In genomic region chr1:158147525-158147924, GRCm38 (mm10) we compare ENCODE assay signal across 10 mouse cellular contexts.
DNase-seq lines count a peak whose midpoint lies in the region; ATAC-seq and TF ChIP-seq lines count a peak whose summit lies in the region.
"Had no signal": no experiment of that assay in that cellular context is flagged by ENCODE, and none has a peak within 500 bp of the region (broad histone marks: within the 10 kb centered on the region; RNA-seq: fewer than 3 reads in every experiment).

No protein-coding gene starts in this region.

- no peaks in the 10 kb centered on the region for H3K9me3 ChIP-seq in forebrain, embryonic 15.5 days
- no peaks in the 10 kb centered on the region for H3K9me3 ChIP-seq in midbrain, postnatal 0 days (ENCODE audit: low read length)

- H3K36me3 ChIP-seq in forebrain, embryonic 15.5 days: no peaks in the 10 kb centered on the region
- no peaks in the 10 kb centered on the region for H3K36me3 ChIP-seq in midbrain, postnatal 0 days (ENCODE audit: insufficient read depth, low read length)

- H3K27me3 ChIP-seq in forebrain, embryonic 15.5 days: no peaks in the 10 kb centered on the region
- H3K27me3 ChIP-seq in midbrain, postnatal 0 days (ENCODE audit: insufficient read depth, low read length): no peaks in the 10 kb centered on the region

- intact Hi-C loops in left cerebral cortex, postnatal 36 days (cut with DNase I): no loop called here

- 0 out of 2 replicates have a peak, but pooled peaks have one; percentile 32 for ATAC-seq in forebrain, embryonic 15.5 days (replicated peaks)
- no peak for ATAC-seq in midbrain, postnatal 0 days (ENCODE audit: low FRiP score)

- H3K4me1 ChIP-seq in lung, adult 2 months (ENCODE audit: control insufficient read depth, insufficient read depth, low read length): no peaks in the 10 kb centered on the region
- H3K4me1 ChIP-seq in forebrain, embryonic 15.5 days: peaks cover 5% of the 10 kb centered on the region
- peaks cover 4% of the 10 kb centered on the region; the same call in 1 of the 2 replicates for H3K4me1 ChIP-seq in midbrain, postnatal 0 days (ENCODE audit: insufficient read depth, low read length)

- TF ChIP-seq CTCF in lung, adult 2 months (IDR thresholded peaks at IDR 0.05; ENCODE audit: insufficient read depth, low read length): no peak
- peak; percentile 29; the same call in 1 of the 2 replicates for TF ChIP-seq CTCF in midbrain, postnatal 0 days (IDR thresholded peaks at IDR 0.05)

- TF ChIP-seq POLR2A in lung, adult 2 months (IDR thresholded peaks at IDR 0.05; ENCODE audit: borderline replicate concordance, extremely low read depth, low read depth, low read length): no peak

- H3K4me3 ChIP-seq in lung, adult 2 months (replicated peaks; ENCODE audit: extremely low read depth, low read depth, low read length): no peak overlapping the region
- H3K4me3 ChIP-seq in forebrain, embryonic 15.5 days: no peak overlapping the region
- no peak overlapping the region for H3K4me3 ChIP-seq in midbrain, postnatal 0 days (ENCODE audit: low read depth, low read length)
- H3K4me3 ChIP-seq: myocyte had no signal

- 14% methylated on average over 3 of the region's 3 CpGs for WGBS in lung, adult 2 months
- WGBS in forebrain, embryonic 15.5 days: 1% methylated on average over 3 of the region's 3 CpGs
- 6% methylated on average over 3 of the region's 3 CpGs for WGBS in midbrain, postnatal 0 days

- no peak overlapping the region for H3K27ac ChIP-seq in forebrain, embryonic 15.5 days (replicated peaks)
- peak overlapping the region; percentile 18; the same call in 1 of the 2 replicates for H3K27ac ChIP-seq in midbrain, postnatal 0 days (ENCODE audit: low read depth, low read length)

- no peak overlapping the region for H3K9ac ChIP-seq in forebrain, embryonic 15.5 days (replicated peaks)
- H3K9ac ChIP-seq in midbrain, postnatal 0 days (replicated peaks; ENCODE audit: low read length, poor library complexity, severe bottlenecking): no peak overlapping the region

- no peak overlapping the region for H3K4me2 ChIP-seq in forebrain, embryonic 15.5 days (replicated peaks)
- H3K4me2 ChIP-seq in midbrain, postnatal 0 days (ENCODE audit: low read depth, low read length, poor library complexity, severe bottlenecking): no peak overlapping the region

- DNase-seq in adrenal gland, postnatal 10 days: peak; percentile 21
- DNase-seq in adrenal gland, postnatal 4 days (ENCODE audit: low spot score in 2 of 2): no peak
- peak; percentile 1 for DNase-seq in lung, postnatal 10 days
- DNase-seq in lung, adult 2 months: no peak
- peak; percentile 78 for DNase-seq in midbrain, postnatal 0 days (ENCODE audit: low spot score)
- no peak for DNase-seq in left cerebral cortex, postnatal 36 days (ENCODE audit: low spot score in 2 of 2)
- DNase-seq in frontal cortex, postnatal 14 days (ENCODE audit: low spot score in 2 of 2): no peak
- DNase-seq: gastrocnemius, postnatal 36 days had no signal

Comparison
In these comparisons a context has a peak if more than half of its experiments do, and no peak if none do; other contexts are left out.
1. DNase-seq: peak in adrenal gland, postnatal 10 days (single experiment), lung, postnatal 10 days (single experiment) and midbrain, postnatal 0 days (single experiment); none in adrenal gland, postnatal 4 days (0 of 2), lung, adult 2 months (single experiment), left cerebral cortex, postnatal 36 days (0 of 2) and frontal cortex, postnatal 14 days (0 of 2).